Mouse (Mus musculus) urinary bladder, postnatal 0 days (tissue): ENCODE results near the gene Gm21987. TPM values are rescaled to one million over a fixed set of nuclear protein-coding genes. Genes with fewer than 3 reads are reported as not detected.

Source experiments
- polyA plus RNA-seq: library from polyadenylated mRNA; unstranded; fragments of >200 nt; fragmentation: Nextera tagmentation; extraction: Ambion mirVana; gene quantifications from 2 replicates; pipeline ENCODE4 v1.2.1, GENCODE M21; 2015

Gene Gm21987
- 2.8 and 4.1 TPM in 2 replicates for polyA plus RNA-seq

GRCm38 (mm10) chr16:38346529-38347325 is at the start of gene Gm21987, which contains the start of gene Cox17:
Gene Gm21987, plus strand, starts transcription at chr16:38347040.
Gene Cox17, plus strand, starts transcription at chr16:38346991.

DNA sequence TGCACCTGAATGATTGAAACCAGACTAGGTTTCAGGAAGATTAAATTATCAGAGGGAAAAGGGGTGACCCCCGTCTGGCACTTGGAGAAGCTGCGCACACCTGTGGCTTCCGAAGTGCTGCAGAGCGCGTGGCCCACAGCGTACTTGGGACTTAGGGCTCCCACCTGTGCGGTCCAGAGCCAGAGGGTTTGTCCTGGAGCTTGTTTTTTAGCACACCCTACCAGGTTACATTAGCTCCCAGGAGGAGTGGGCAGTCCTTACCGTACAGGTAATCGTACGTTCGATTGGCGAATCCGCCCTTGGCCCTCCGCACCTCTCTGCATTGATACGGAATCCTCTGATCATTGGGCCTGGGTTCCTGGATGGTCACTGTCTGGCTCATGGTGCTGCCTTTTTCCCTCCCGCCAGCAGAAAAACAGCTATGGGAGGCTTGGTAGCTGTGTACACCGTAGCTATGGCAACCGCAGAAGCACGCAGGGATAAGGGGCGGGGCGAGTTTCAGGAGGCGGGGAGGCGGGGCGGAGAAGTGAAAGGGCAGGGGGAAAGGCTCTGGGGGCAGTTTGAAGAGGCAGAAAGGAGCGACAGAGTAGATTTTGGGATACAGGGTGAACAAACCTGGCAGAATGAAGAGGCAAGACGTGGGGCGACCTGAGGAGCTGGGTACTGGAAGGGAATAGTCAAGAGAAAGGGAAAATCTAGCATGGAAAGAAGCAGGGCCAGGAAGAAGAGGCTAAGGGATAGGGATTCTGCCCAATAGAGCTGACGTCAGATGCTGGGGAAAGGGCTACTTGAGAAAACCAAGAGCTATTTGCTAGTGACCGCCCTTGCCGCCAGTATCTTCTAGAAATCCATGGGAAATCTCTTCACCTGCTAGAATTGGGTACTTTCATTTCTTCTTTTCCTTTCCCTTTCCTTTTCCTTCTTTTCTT is 5.2 kb upstream of the Gm21987 start, which contains the start of gene Maats1:
TSS of gene Maats1 (minus strand) at position 748 of the 929 bp plus-strand sequence.

GRCm38 (mm10) chr16:38361933-38362332 is 15.1 kb downstream of the Gm21987 start, which contains the start of gene Popdc2:
Gene Popdc2, plus strand, starts transcription at chr16:38362209.

Other genes with a start within 250 kb of the Gm21987 start
- gene Nr1i2, start 52.2 kb upstream of the Gm21987 start, polyA plus RNA-seq, result not detected in 2 replicates
- gene Maats1, start 4.9 kb upstream of the Gm21987 start, polyA plus RNA-seq, result not detected in 2 replicates
- 218 and 233 TPM in 2 replicates for gene Cox17, start within 50 bp of the Gm21987 start, polyA plus RNA-seq
- gene Popdc2, start 15.2 kb downstream of the Gm21987 start, polyA plus RNA-seq, result 485 and 550 TPM in 2 replicates
- gene Pla1a, start 86.1 kb downstream of the Gm21987 start, polyA plus RNA-seq, result 7.0 and 7.5 TPM in 2 replicates
- 85.6 and 86.3 TPM in 2 replicates for gene Adprh, start 105.7 kb downstream of the Gm21987 start, polyA plus RNA-seq
- 0.46 and 0.67 TPM in 2 replicates for gene Cd80, start 108.5 kb downstream of the Gm21987 start, polyA plus RNA-seq
- 21.2 and 22.7 TPM in 2 replicates for gene Timmdc1, start 175.6 kb downstream of the Gm21987 start, polyA plus RNA-seq
- 21.2 and 24.0 TPM in 2 replicates for gene Poglut1, start 203.2 kb downstream of the Gm21987 start, polyA plus RNA-seq
- gene Tmem39a, start 211.7 kb downstream of the Gm21987 start, polyA plus RNA-seq, result 46.5 and 51.7 TPM in 2 replicates